Mouse (Mus musculus) ES-Bruce4 (cell line): ENCODE results near the gene Fbxl8.

Experiments used
- CTCF ChIP-seq: IDR thresholded peaks from one replicate; pipeline ENCODE4 v1.8.1; 2011; ENCODE audit warnings: low read depth, low read length
- EP300 ChIP-seq: IDR thresholded peaks from 2 replicates; pipeline ENCODE4 v1.6.1; 2011; ENCODE audit warnings: low read depth, low read length; ENCODE audit not compliant: insufficient read depth
- POLR2A ChIP-seq: IDR thresholded peaks from one replicate; pipeline ENCODE4 v1.8.1; 2011; ENCODE audit warnings: low read length; ENCODE audit not compliant: insufficient read depth

DNA sequence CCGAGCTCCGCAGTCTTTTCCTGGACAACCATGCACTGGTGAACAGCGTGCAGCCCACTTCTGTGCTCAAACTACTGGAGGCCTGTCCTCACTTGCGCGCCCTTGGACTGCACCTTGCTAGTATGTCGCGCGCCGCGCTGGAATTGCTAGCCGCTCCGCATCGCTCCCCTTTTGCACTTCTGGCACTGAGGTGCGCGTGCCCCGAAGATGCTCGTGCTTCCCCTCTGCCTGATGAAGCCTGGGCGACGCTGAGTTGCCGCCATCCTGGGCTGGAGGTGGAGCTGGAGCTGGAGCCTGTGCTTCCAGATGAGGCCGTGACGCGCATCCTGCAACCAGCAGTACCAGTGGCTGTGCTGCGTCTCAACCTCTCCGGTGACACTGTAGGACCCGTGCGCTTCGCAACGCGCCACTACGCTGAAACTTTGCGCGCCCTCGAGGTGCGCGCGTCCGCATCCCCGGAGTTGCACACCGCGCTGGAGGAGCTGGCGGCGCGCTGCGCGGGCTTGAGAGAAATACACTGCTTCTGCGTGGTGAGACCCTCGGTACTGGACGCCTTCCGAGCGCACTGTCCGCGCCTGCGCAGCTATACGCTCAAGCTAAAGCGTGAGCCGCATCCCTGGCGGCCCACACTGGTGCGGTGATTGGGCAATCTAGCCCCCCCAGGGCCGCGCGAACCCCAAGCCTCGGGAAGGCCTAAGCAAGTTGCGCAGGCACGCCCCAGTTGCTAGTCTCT is 4.1 kb downstream of the Fbxl8 start:
- TF ChIP-seq CTCF (no peak), POLR2A (no peak), EP300 (no peak)
